Mouse (Mus musculus) embryonic fibroblast, embryonic 13.5 days (primary cell): Measurements from ENCODE around the gene Dcakd. TPM values are rescaled to one million over a fixed set of nuclear protein-coding genes. Genes with fewer than 3 reads are reported as not detected.

Experiments
- H3K27ac ChIP-seq: 2 replicates; pipeline ENCODE4 v1.5.1; 2012; ENCODE audit warnings: low read length, control low read depth, inconsistent platforms; ENCODE audit not compliant: insufficient read depth
- H3K4me1 ChIP-seq: 2 replicates; pipeline ENCODE4 v1.6.1; 2011; ENCODE audit warnings: low read length; ENCODE audit not compliant: control insufficient read depth, insufficient read depth
- H3K4me3 ChIP-seq: 2 replicates; pipeline ENCODE4 v1.5.1; 2011; ENCODE audit warnings: mild to moderate bottlenecking, control low read depth, low read length; ENCODE audit not compliant: insufficient read depth
- CTCF ChIP-seq: IDR thresholded peaks from 2 replicates; pipeline ENCODE4 v1.5.1; 2011; ENCODE audit warnings: mild to moderate bottlenecking, control low read depth, low read length, moderate library complexity, borderline replicate concordance; ENCODE audit not compliant: insufficient read depth
- POLR2A ChIP-seq: IDR thresholded peaks from 2 replicates; pipeline ENCODE4 v1.6.1; 2011; ENCODE audit warnings: low read depth, mild to moderate bottlenecking, control low read depth, low read length, moderate library complexity
- polyA plus RNA-seq: library from polyadenylated mRNA; stranded (reverse); fragments of >200 nt; gene quantifications from 2 replicates; pipeline ENCODE4 v1.2.4, GENCODE M21; 2011; ENCODE audit warnings: low read depth; ENCODE audit not compliant: missing spikeins, insufficient read length

Dcakd gene
- polyA plus RNA-seq, 1 experiment: 66.6 TPM

DNA sequence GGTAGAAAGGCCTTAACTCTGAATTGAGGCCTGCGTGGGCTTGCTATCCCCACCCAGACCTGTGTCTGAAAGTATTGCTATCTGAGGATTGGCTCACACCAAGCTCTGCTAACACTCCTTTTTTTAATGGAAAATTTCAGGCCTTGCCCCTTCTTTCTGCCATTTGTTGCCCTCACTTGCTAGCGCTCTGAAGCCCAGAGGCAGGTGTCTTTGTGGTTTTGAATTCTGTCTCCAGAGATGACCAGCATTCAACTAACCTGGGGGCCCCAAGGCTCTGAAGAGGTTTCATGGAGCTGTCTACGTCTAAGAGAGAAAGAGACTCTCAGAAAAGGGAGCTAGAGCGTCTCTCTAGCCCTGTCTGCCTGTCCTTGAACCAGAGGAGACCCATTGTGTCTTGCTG, 40.1 kb upstream of the Dcakd start:
- TF ChIP-seq POLR2A: no peak
- no peak for TF ChIP-seq CTCF
- no peak overlapping the region for H3K4me3 ChIP-seq
- H3K27ac ChIP-seq: no peak overlapping the region
- 0 out of 2 replicates have a peak, but pooled peaks cover 5% of the 10 kb centered on the region for H3K4me1 ChIP-seq

DNA sequence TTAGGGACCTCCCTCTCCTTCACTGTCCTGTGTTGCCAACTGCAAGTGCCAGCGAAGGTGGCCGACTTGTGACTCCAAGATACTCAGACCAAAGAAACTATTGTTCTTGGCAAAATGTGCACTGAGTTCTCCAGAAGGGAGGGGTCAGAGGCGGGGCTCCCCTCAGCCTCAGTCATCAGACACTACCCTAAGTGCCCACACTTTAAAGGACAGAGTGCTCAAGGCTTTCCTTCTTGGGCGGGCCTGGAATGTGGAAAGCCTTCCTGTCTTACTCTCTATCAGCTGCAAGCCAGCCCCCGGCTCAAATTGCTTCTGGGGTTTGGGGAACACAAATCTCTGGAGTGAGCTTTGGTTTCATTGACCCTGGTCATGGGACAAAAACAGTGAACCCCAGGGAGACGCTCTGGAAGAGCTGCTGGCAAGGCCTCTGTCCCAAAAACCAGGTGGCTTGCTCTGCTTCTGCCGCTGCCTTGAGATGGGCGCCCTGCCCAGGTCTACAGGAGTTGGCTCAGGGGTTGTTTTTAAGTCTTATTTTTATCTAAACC, 39.4 kb upstream of the Dcakd start:
- Histone ChIP-seq H3K4me1 (0 out of 2 replicates have a peak, but pooled peaks cover 5% of the 10 kb centered on the region), H3K27ac (peak overlapping the region; percentile 19; the same call in 1 of the 2 replicates), H3K4me3 (no peak overlapping the region)
- TF ChIP-seq CTCF (no peak), POLR2A (no peak)

DNA sequence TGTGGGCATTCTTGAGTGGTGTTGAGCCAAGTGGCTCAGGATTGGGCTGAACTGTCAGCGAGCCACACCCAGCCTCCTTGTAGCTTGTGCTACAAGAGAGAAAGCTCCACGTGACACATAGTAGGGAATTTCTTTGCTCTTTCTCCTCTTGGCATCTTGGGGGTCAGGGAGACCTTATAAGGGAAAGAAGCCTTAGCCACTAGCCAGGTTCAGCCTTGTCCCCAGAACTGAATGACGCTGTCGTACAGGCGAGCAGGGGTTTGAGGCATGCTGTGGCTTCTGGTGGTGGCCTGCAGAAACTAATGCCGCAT, 38.9 kb upstream of the Dcakd start:
- no peak overlapping the region for H3K4me3 ChIP-seq
- 0 out of 2 replicates have a peak, but pooled peaks cover 5% of the 10 kb centered on the region for H3K4me1 ChIP-seq
- no peak overlapping the region for H3K27ac ChIP-seq
- no peak for TF ChIP-seq POLR2A
- TF ChIP-seq CTCF: no peak

- no peak overlapping the region for H3K27ac ChIP-seq
- no peak for TF ChIP-seq CTCF
- TF ChIP-seq POLR2A: no peak
- 0 out of 2 replicates have a peak, but pooled peaks cover 5% of the 10 kb centered on the region for H3K4me1 ChIP-seq
- H3K4me3 ChIP-seq: no peak overlapping the region
Measured at GRCm38 (mm10) chr11:103066191-103067050, 38.3 kb upstream of the Dcakd start.

- Histone ChIP-seq H3K4me1 (no peaks in the 10 kb centered on the region), H3K27ac (no peak overlapping the region), H3K4me3 (no peak overlapping the region)
- TF ChIP-seq POLR2A: no peak
Measured at GRCm38 (mm10) chr11:103058499-103059085, 30.5 kb upstream of the Dcakd start.

DNA sequence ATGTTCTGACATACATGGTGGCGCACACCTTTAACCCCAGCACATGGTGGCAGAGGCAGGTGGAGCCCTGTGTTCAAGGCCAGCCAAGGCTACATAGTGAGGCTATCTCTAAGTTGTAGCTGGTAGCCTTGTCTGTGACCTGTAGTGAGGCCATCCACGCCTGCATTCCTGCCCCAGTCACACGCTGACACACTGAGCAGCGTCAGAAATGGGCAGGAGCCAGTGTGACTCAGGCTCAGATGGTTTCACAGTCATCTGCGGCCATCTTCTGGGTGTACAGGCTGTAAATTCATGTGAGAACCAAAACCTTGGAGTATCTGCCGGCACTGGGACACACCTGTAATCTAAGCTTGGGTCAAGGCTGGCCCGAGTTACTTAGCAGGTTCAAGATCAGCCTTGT, 28.5 kb upstream of the Dcakd start:
- H3K4me3 ChIP-seq: no peak overlapping the region
- no peak overlapping the region for H3K27ac ChIP-seq
- H3K4me1 ChIP-seq: peaks cover 11% of the 10 kb centered on the region
- TF ChIP-seq POLR2A (no peak), CTCF (no peak)

DNA sequence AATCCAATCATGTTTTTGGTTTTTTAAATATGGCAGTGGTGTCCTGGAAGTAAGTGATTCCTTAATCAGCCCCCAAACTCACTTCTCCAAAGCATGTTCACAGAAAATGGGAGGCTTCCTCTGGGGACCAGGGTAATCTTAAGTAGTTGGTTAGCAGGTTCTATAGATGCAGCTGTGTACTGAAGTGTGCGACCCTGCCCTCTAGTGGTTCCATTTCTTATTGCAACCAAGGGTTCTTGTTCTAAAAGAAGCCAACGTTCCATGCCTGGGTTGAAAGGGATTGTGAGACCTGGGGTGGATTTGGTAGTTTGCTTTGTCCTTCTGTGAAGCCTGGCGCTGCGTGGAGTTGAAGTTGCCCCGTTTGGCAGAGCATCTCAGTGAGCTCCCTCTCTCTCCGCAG, 26.7 kb upstream of the Dcakd start:
- peaks cover 19% of the 10 kb centered on the region for H3K4me1 ChIP-seq
- TF ChIP-seq POLR2A (no peak), CTCF (no peak)
- H3K4me3 ChIP-seq: no peak overlapping the region
- no peak overlapping the region for H3K27ac ChIP-seq

- H3K4me1 ChIP-seq: peaks cover 19% of the 10 kb centered on the region
- H3K4me3 ChIP-seq: no peak overlapping the region
- TF ChIP-seq POLR2A (no peak), CTCF (no peak)
- H3K27ac ChIP-seq: no peak overlapping the region
Measured at GRCm38 (mm10) chr11:103053191-103054076, 25.3 kb upstream of the Dcakd start.

DNA sequence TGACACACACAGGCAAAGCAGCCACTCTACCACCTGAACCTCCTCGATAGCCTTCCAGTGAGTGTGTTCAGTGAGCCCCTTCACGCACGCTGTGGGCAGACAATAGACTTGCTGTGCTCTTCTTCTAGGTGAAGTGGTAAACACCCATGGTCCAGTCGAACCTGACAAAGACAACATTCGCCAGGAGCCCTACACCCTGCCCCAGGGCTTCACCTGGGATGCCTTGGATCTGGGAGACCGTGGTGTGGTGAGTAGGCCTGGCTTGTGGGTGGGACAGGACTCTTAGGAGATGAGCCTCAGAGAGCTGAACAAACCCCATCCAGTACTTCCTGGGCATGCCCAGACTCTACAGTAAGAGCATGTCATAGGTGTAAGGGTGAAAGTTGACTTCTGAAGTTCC, 23.9 kb upstream of the Dcakd start:
- H3K4me3 ChIP-seq: no peak overlapping the region
- H3K27ac ChIP-seq: peak overlapping the region; percentile 81
- H3K4me1 ChIP-seq: peaks cover 19% of the 10 kb centered on the region
- TF ChIP-seq CTCF (no peak), POLR2A (no peak)

DNA sequence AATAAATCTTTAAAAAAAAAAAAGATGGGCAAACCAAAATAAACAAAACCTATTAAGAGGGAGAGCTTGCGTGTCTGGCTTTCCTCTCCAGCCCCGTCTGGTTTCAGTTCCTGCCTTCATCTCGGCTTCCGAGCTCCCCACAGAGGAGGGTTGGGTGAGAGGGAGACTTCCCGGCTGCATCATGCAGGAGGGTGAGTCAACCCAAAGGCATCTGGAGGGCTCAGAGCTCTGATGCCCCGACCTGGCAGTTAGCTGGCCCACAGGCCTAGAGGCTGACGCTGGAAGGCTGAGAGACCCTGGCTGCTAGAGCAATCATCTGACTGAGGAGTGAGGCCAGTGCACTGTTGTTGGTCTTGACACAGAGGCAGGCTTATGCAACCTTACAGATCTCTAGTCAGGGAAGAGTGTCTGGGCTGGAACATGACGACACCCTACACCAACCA, 23.1 kb upstream of the Dcakd start:
- no peak overlapping the region for H3K4me3 ChIP-seq
- no peak for TF ChIP-seq POLR2A
- no peak for TF ChIP-seq CTCF
- peak overlapping the region; percentile 81 for H3K27ac ChIP-seq
- H3K4me1 ChIP-seq: peaks cover 19% of the 10 kb centered on the region
